In genomic region chr14:54236881-54237280, GRCm38 (mm10) we compare ENCODE assay signal across 29 mouse cellular contexts. TPM values are rescaled to one million over a fixed set of nuclear protein-coding genes. Genes with fewer than 3 reads are reported as not detected.
DNase-seq lines count a peak whose midpoint lies in the region; ATAC-seq and TF ChIP-seq lines count a peak whose summit lies in the region.
"Had no signal": no experiment of that assay in that cellular context is flagged by ENCODE, and none has a peak within 500 bp of the region (broad histone marks: within the 10 kb centered on the region; RNA-seq: fewer than 3 reads in every experiment).

No protein-coding gene starts in this region.

- 0 out of 2 replicates have a peak, but pooled peaks cover 1% of the 10 kb centered on the region for H3K9me3 ChIP-seq in lung, postnatal 0 days (ENCODE audit: low read length)
- H3K9me3 ChIP-seq: embryonic facial prominence, embryonic 13.5 days; forebrain, embryonic 12.5 days; heart, embryonic 15.5 days; hindbrain, embryonic 13.5 days; intestine, embryonic 15.5 days had no signal

- peaks cover 16% of the 10 kb centered on the region for H3K36me3 ChIP-seq in lung, postnatal 0 days (ENCODE audit: insufficient read depth, low read length)
- H3K36me3 ChIP-seq in kidney, adult 2 months (ENCODE audit: control insufficient read depth, insufficient read depth, low read length): peaks cover 2% of the 10 kb centered on the region

- no peak for TF ChIP-seq EP300 in lung, postnatal 0 days (IDR thresholded peaks at IDR 0.05)

- peak overlapping the region; percentile 71; the same call in 1 of the 2 replicates for H3K27ac ChIP-seq in lung, postnatal 0 days (ENCODE audit: low read length)
- no peak overlapping the region for H3K27ac ChIP-seq in kidney, adult 2 months (ENCODE audit: insufficient read depth, low read depth, low read length)
- H3K27ac ChIP-seq: embryonic facial prominence, embryonic 13.5 days; forebrain, embryonic 12.5 days; heart, adult 2 months; heart, embryonic 15.5 days; hindbrain, embryonic 13.5 days; hindbrain, postnatal 0 days; intestine, embryonic 15.5 days had no signal

- no peak overlapping the region for H3K4me2 ChIP-seq in lung, postnatal 0 days (replicated peaks; ENCODE audit: low read depth, low read length)
- H3K4me2 ChIP-seq: embryonic facial prominence, embryonic 13.5 days; forebrain, embryonic 12.5 days; heart, embryonic 11.5 days; heart, embryonic 15.5 days; hindbrain, embryonic 13.5 days; intestine, embryonic 15.5 days had no signal

- TF ChIP-seq POLR2A in kidney, adult 2 months (IDR thresholded peaks at IDR 0.05; ENCODE audit: low read depth, low read length): no peak

- H3K4me3 ChIP-seq in lung, postnatal 0 days (ENCODE audit: low read depth, low read length): no peak overlapping the region
- no peak overlapping the region for H3K4me3 ChIP-seq in kidney, adult 2 months (ENCODE audit: insufficient read depth, low read depth, low read length)
- H3K4me3 ChIP-seq: embryonic facial prominence, embryonic 13.5 days; forebrain, embryonic 12.5 days; heart, adult 2 months; heart, embryonic 15.5 days; hindbrain, embryonic 13.5 days; intestine, embryonic 15.5 days had no signal

- no peak for ATAC-seq in lung, postnatal 0 days
- ATAC-seq: CD4-positive, CD25-positive, alpha-beta regulatory T cell, adult 4 months; forebrain, embryonic 16.5 days; hindbrain, postnatal 0 days; intestine, embryonic 15.5 days had no signal

- 88% methylated on average over 5 of the region's 5 CpGs for WGBS in lung, postnatal 0 days
- 84% methylated on average over 5 of the region's 5 CpGs for WGBS in kidney, adult 2 months

- peaks cover 6% of the 10 kb centered on the region; the same call in 1 of the 2 replicates for H3K4me1 ChIP-seq in lung, postnatal 0 days (ENCODE audit: insufficient read depth, low read depth, low read length)
- H3K4me1 ChIP-seq in kidney, adult 2 months (ENCODE audit: control insufficient read depth, insufficient read depth, low read length): peaks cover 7% of the 10 kb centered on the region; the same call in 1 of the 2 replicates

- DNase-seq in adrenal gland, adult (ENCODE audit: inconsistent age in 2 of 2, low spot score in 1 of 2): peak; percentile 71 to 88
- no peak for DNase-seq in adrenal gland, adult 8-10 months
- no peak for DNase-seq in lung, postnatal 0 days (ENCODE audit: low spot score)
- DNase-seq in lung, postnatal 4 days: no peak
- peak; percentile 55 for DNase-seq in thymus, postnatal 25 days
- DNase-seq in thymus, postnatal 0 days (ENCODE audit: low spot score): no peak
- DNase-seq in kidney, adult 2 months: no peak
- DNase-seq: B cell, adult 2 months; cerebellum, adult 11-12 months; cerebellum, adult 9-10 months; cerebellum, postnatal 36 days; gastrocnemius, postnatal 10 days; heart, adult 2 months; heart, postnatal 14 days had no signal

- no peak for TF ChIP-seq CTCF in lung, postnatal 0 days (IDR thresholded peaks at IDR 0.05)
- no peak for TF ChIP-seq CTCF in kidney, adult 2 months (conservative IDR thresholded peaks at IDR 0.05; ENCODE audit: insufficient read depth, insufficient read length, low read depth, low read length)

- no peaks in the 10 kb centered on the region for H3K27me3 ChIP-seq in lung, postnatal 0 days (replicated peaks; ENCODE audit: insufficient read depth, low read length)
- no peaks in the 10 kb centered on the region for H3K27me3 ChIP-seq in kidney, adult 2 months (replicated peaks; ENCODE audit: control insufficient read depth, insufficient read depth, low read length)
- H3K27me3 ChIP-seq: embryonic facial prominence, embryonic 13.5 days; forebrain, embryonic 12.5 days; heart, embryonic 15.5 days; hindbrain, embryonic 13.5 days; intestine, embryonic 15.5 days had no signal

- no peak overlapping the region for H3K9ac ChIP-seq in lung, postnatal 0 days (replicated peaks; ENCODE audit: low read depth)
- H3K9ac ChIP-seq: embryonic facial prominence, embryonic 13.5 days; forebrain, embryonic 12.5 days; heart, embryonic 15.5 days; hindbrain, embryonic 13.5 days; intestine, embryonic 15.5 days had no signal

RNA-seq across cellular contexts. Expression of gene Dad1, which starts 17.0 kb away (rescaled TPM):
- 100 to 1,000 TPM; 387 to 496 (median 428) TPM for total RNA-seq in adrenal gland, adult 8-10 months (2022)
- polyA plus RNA-seq in lung, postnatal 0 days (2015; fragmentation: Nextera tagmentation; extraction: Ambion mirVana): 420 and 466 TPM in 2 replicates
- polyA plus RNA-seq in thymus, postnatal 0 days (2015; fragmentation: Nextera tagmentation; extraction: Ambion mirVana): 400 and 426 TPM in 2 replicates
- polyA plus RNA-seq in kidney, adult 2 months (2012; rRNA removed): 773 and 775 TPM in 2 replicates

RNA-seq across cellular contexts. Expression of gene Abhd4, which starts 17.1 kb away (rescaled TPM):
- 100 to 1,000 TPM; 810 to 947 (median 895) TPM for total RNA-seq in adrenal gland, adult 8-10 months (2022)
- polyA plus RNA-seq in lung, postnatal 0 days (2015; fragmentation: Nextera tagmentation; extraction: Ambion mirVana): 77.8 and 81.2 TPM in 2 replicates
- 19.2 and 19.7 TPM in 2 replicates for polyA plus RNA-seq in thymus, postnatal 0 days (2015; fragmentation: Nextera tagmentation; extraction: Ambion mirVana)
- 74.5 and 75.8 TPM in 2 replicates for polyA plus RNA-seq in kidney, adult 2 months (2012; rRNA removed)

RNA-seq across cellular contexts. Expression of gene Olfr49, which starts 47.9 kb away (rescaled TPM):
- total RNA-seq in adrenal gland, adult 8-10 months (2022): under 1 TPM in 1 of 4 experiments, not detected in 3; 0.05 TPM
- polyA plus RNA-seq in lung, postnatal 0 days (2015; fragmentation: Nextera tagmentation; extraction: Ambion mirVana): 0.04 TPM in 2 replicates
- not detected in 2 replicates for polyA plus RNA-seq in thymus, postnatal 0 days (2015; fragmentation: Nextera tagmentation; extraction: Ambion mirVana)
- not detected in 2 replicates for polyA plus RNA-seq in kidney, adult 2 months (2012; rRNA removed)
- total RNA-seq: adrenal gland, postnatal 10 days; gastrocnemius, postnatal 10 days; gastrocnemius, postnatal 4 days; heart, adult 2 months; heart, postnatal 14 days; hematopoietic stem cell, adult 5-6 weeks; hindbrain, postnatal 0 days had no signal
- polyA plus RNA-seq: brain, embryonic 14.5 days; embryonic facial prominence, embryonic 13.5 days; forebrain, embryonic 12.5 days; forebrain, embryonic 16.5 days; frontal cortex, adult 2 months; G1E; heart, adult 2 months; heart, embryonic 11.5 days; hindbrain, embryonic 13.5 days; hindbrain, postnatal 0 days; intestine, embryonic 15.5 days had no signal

Comparison
In these comparisons a context has a peak if more than half of its experiments do, and no peak if none do; other contexts are left out.
1. DNase-seq: peak in adrenal gland, adult (2 of 2) and thymus, postnatal 25 days (single experiment); none in adrenal gland, adult 8-10 months (single experiment), lung, postnatal 0 days (single experiment), lung, postnatal 4 days (0 of 2), thymus, postnatal 0 days (single experiment) and kidney, adult 2 months (single experiment).